ENCODE assay signal across 10 mouse cellular contexts in the genomic region with DNA sequence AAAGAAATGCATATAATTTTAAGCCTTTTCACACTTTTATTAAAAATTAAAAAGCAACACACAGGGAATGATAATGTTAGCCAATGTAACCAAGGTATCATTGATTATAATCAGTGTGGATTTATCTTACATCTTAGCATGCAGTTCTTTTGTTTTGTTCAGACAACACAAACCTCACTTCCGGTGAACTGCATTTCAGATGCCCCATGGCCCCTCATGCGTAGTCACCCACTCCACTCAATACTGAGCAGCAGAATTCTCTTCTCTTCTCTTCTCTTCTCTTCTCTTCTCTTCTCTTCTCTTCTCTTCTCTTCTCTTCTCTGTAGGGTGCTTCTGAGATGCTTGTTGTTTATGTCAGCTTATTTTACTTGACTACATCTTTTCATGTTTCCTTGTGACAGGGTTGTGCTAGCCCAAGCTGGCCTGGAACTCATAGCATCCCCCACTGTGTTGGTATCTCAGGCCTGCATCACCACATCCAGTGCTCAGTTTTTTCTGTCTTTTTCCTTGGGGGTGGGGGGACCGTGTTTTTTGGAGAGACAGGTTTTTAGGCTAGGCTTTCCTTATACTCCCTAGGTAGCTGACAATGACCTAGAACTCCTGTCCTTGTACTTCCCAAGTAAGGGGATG.
DNase-seq lines count a peak whose midpoint lies in the region; ATAC-seq and TF ChIP-seq lines count a peak whose summit lies in the region.
"Had no signal": no experiment of that assay in that cellular context is flagged by ENCODE, and none has a peak within 500 bp of the region (broad histone marks: within the 10 kb centered on the region; RNA-seq: fewer than 3 reads in every experiment).

No protein-coding gene starts in this region.

- H3K9me3 ChIP-seq in heart, embryonic 11.5 days (replicated peaks; ENCODE audit: control insufficient read depth, low read length): no peaks in the 10 kb centered on the region
- no peaks in the 10 kb centered on the region for H3K9me3 ChIP-seq in midbrain, embryonic 11.5 days (ENCODE audit: control insufficient read depth, low read length)
- no peaks in the 10 kb centered on the region for H3K9me3 ChIP-seq in midbrain, embryonic 13.5 days
- H3K9me3 ChIP-seq in liver, embryonic 16.5 days (replicated peaks; ENCODE audit: control insufficient read depth, low read length): no peaks in the 10 kb centered on the region

- peaks cover 6% of the 10 kb centered on the region for H3K4me1 ChIP-seq in heart, embryonic 11.5 days (ENCODE audit: control insufficient read depth, insufficient read depth, low read length)
- peaks cover 14% of the 10 kb centered on the region for H3K4me1 ChIP-seq in midbrain, embryonic 11.5 days (ENCODE audit: control insufficient read depth, insufficient read depth, low read length)
- peaks cover 24% of the 10 kb centered on the region for H3K4me1 ChIP-seq in midbrain, embryonic 13.5 days (replicated peaks)
- H3K4me1 ChIP-seq in bone marrow macrophage, adult 2 months (ENCODE audit: control insufficient read depth, insufficient read depth, low read length): peaks cover 26% of the 10 kb centered on the region
- peaks cover 34% of the 10 kb centered on the region for H3K4me1 ChIP-seq in liver, embryonic 16.5 days (ENCODE audit: control insufficient read depth, low read depth, low read length)

- H3K4me3 ChIP-seq in heart, embryonic 11.5 days (ENCODE audit: low read depth, low read length): no peak overlapping the region
- H3K4me3 ChIP-seq in midbrain, embryonic 11.5 days (ENCODE audit: low read depth, low read length): no peak overlapping the region
- H3K4me3 ChIP-seq in midbrain, embryonic 13.5 days (replicated peaks): no peak overlapping the region
- no peak overlapping the region for H3K4me3 ChIP-seq in bone marrow macrophage, adult 2 months (ENCODE audit: insufficient read depth, low read length)
- no peak overlapping the region for H3K4me3 ChIP-seq in liver, embryonic 16.5 days (ENCODE audit: low read depth, low read length)
- no peak overlapping the region for H3K4me3 ChIP-seq in left cerebral cortex, adult 2 months

- no peak for DNase-seq in heart, postnatal 25 days (ENCODE audit: low spot score)
- peak; percentile 86 for DNase-seq in midbrain, embryonic 11.5 days (ENCODE audit: low spot score, missing footprints)
- DNase-seq in cerebellum, adult 18-20 months: no peak
- DNase-seq in left cerebral cortex, adult 2 months (ENCODE audit: extremely low spot score in 1 of 2, low spot score in 2 of 2): no peak
- DNase-seq: embryo, embryonic 11 days; right cerebral cortex, postnatal 4 days had no signal

- ATAC-seq in heart, embryonic 11.5 days (replicated peaks; ENCODE audit: insufficient number of reproducible peaks, low FRiP score, low TSS enrichment): no peak
- no peak for ATAC-seq in midbrain, embryonic 11.5 days (ENCODE audit: low FRiP score)
- no peak for ATAC-seq in midbrain, embryonic 13.5 days
- ATAC-seq in liver, embryonic 16.5 days (ENCODE audit: low read depth): no peak

- no peak overlapping the region for H3K9ac ChIP-seq in heart, embryonic 11.5 days (ENCODE audit: low read depth, low read length)
- no peak overlapping the region for H3K9ac ChIP-seq in midbrain, embryonic 11.5 days (ENCODE audit: low read length)
- H3K9ac ChIP-seq in midbrain, embryonic 13.5 days (replicated peaks): no peak overlapping the region
- no peak overlapping the region for H3K9ac ChIP-seq in liver, embryonic 16.5 days (ENCODE audit: low read depth, low read length)

- H3K4me2 ChIP-seq in heart, embryonic 11.5 days: peak overlapping the region; percentile 1; the same call in 1 of the 2 replicates
- H3K4me2 ChIP-seq in midbrain, embryonic 11.5 days: no peak overlapping the region
- H3K4me2 ChIP-seq in midbrain, embryonic 13.5 days (replicated peaks): no peak overlapping the region
- no peak overlapping the region for H3K4me2 ChIP-seq in liver, embryonic 16.5 days (ENCODE audit: low read depth, low read length)

- intact Hi-C loops in heart, postnatal 25 days (cut with DNase I): loop anchor here (5.0 kb wide), 5 partner anchors 43 to 272 kb away; no protein-coding TSS in a partner anchor
- intact Hi-C loops in left cerebral cortex, adult 2 months (cut with DNase I): loop anchor here (5.0 kb wide), 3 partner anchors 57 to 262 kb away; partner anchors contain the start of genes Jmjd1c and Reep3

- H3K36me3 ChIP-seq in heart, embryonic 11.5 days (ENCODE audit: control insufficient read depth, insufficient read depth, low read length): no peaks in the 10 kb centered on the region
- H3K36me3 ChIP-seq in midbrain, embryonic 11.5 days (ENCODE audit: control insufficient read depth, insufficient read depth, low read length): no peaks in the 10 kb centered on the region
- H3K36me3 ChIP-seq in midbrain, embryonic 13.5 days: no peaks in the 10 kb centered on the region
- no peaks in the 10 kb centered on the region for H3K36me3 ChIP-seq in liver, embryonic 16.5 days (ENCODE audit: control insufficient read depth, insufficient read depth)

- no peak overlapping the region for H3K27ac ChIP-seq in heart, embryonic 11.5 days (ENCODE audit: low read depth, low read length)
- H3K27ac ChIP-seq in midbrain, embryonic 11.5 days (ENCODE audit: low read depth, low read length): no peak overlapping the region
- no peak overlapping the region for H3K27ac ChIP-seq in midbrain, embryonic 13.5 days
- peak overlapping the region; percentile 48 for H3K27ac ChIP-seq in bone marrow macrophage, adult 2 months (ENCODE audit: insufficient read depth, low read depth, low read length)
- H3K27ac ChIP-seq in liver, embryonic 16.5 days (ENCODE audit: low read length): peak overlapping the region; percentile 34
- no peak overlapping the region for H3K27ac ChIP-seq in left cerebral cortex, adult 2 months

- H3K27me3 ChIP-seq in heart, embryonic 11.5 days (ENCODE audit: control insufficient read depth, insufficient read depth, low read length): no peaks in the 10 kb centered on the region
- no peaks in the 10 kb centered on the region for H3K27me3 ChIP-seq in midbrain, embryonic 11.5 days (ENCODE audit: control insufficient read depth, insufficient read depth, low read length)
- H3K27me3 ChIP-seq in midbrain, embryonic 13.5 days: no peaks in the 10 kb centered on the region
- H3K27me3 ChIP-seq in liver, embryonic 16.5 days (ENCODE audit: control insufficient read depth, insufficient read depth, low read depth, low read length): no peaks in the 10 kb centered on the region

- TF ChIP-seq POLR2A in bone marrow macrophage, adult 2 months (IDR thresholded peaks at IDR 0.05; ENCODE audit: borderline replicate concordance, low read depth, low read length): no peak

- TF ChIP-seq CTCF in bone marrow macrophage, adult 2 months (IDR thresholded peaks at IDR 0.05; ENCODE audit: low read depth, low read length): no peak
- no peak for TF ChIP-seq CTCF in left cerebral cortex, adult 2 months (IDR thresholded peaks at IDR 0.05)

- 57% methylated on average over 3 of the region's 3 CpGs for WGBS in heart, embryonic 11.5 days (ENCODE audit: insufficient replicate concordance)
- WGBS in midbrain, embryonic 11.5 days: 41% methylated on average over 3 of the region's 3 CpGs
- 40% methylated on average over 3 of the region's 3 CpGs for WGBS in midbrain, embryonic 13.5 days
- 28% methylated on average over 3 of the region's 3 CpGs for WGBS in liver, embryonic 16.5 days (ENCODE audit: insufficient replicate concordance)

Comparison
In these comparisons a context has a peak if more than half of its experiments do, and no peak if none do; other contexts are left out.
1. H3K27ac ChIP-seq: peak in bone marrow macrophage, adult 2 months (single experiment) and liver, embryonic 16.5 days (single experiment); none in heart, embryonic 11.5 days (single experiment), midbrain, embryonic 11.5 days (single experiment), midbrain, embryonic 13.5 days (single experiment) and left cerebral cortex, adult 2 months (single experiment).